Mouse (Mus musculus) liver, embryonic 13.5 days (tissue): Measurements from ENCODE around the gene Lipc. TPM values are rescaled to one million over a fixed set of nuclear protein-coding genes. Genes with fewer than 3 reads are reported as not detected.

ENCODE experiments used
- ATAC-seq: fragments of 200-750 bp; cut with Nextera tagmentation; 2 replicates; pipeline ENCODE4 v1.8.0; 2017; ENCODE audit warnings: low read depth, mild to moderate bottlenecking, moderate number of reproducible peaks, moderate library complexity
- DNase-seq: peaks from one replicate; pipeline ENCODE4 v3.0.0; 2022
- H3K27ac ChIP-seq: fragments of 300-500 bp; sonication (generic); 2 replicates; pipeline ENCODE4 v1.5.1; 2015; ENCODE audit warnings: moderate library complexity, mild to moderate bottlenecking, inconsistent platforms
- H3K27me3 ChIP-seq: fragments of 300-500 bp; sonication (generic); 2 replicates; pipeline ENCODE4 v1.6.1; 2015; ENCODE audit warnings: mild to moderate bottlenecking, inconsistent platforms
- H3K36me3 ChIP-seq: fragments of 300-500 bp; sonication (generic); 2 replicates; pipeline ENCODE4 v1.6.1; 2015; ENCODE audit warnings: mild to moderate bottlenecking, inconsistent platforms
- H3K4me1 ChIP-seq: fragments of 300-500 bp; sonication (generic); replicated peaks from 2 replicates; pipeline ENCODE4 v1.6.1; 2015; ENCODE audit warnings: inconsistent platforms
- H3K4me2 ChIP-seq: fragments of 300-500 bp; sonication (generic); 2 replicates; pipeline ENCODE4 v1.6.1; 2015; ENCODE audit warnings: inconsistent platforms, mild to moderate bottlenecking, moderate library complexity
- H3K4me3 ChIP-seq: fragments of 300-500 bp; sonication (generic); replicated peaks from 2 replicates; pipeline ENCODE4 v1.5.1; 2015; ENCODE audit warnings: mild to moderate bottlenecking, inconsistent platforms
- H3K9ac ChIP-seq: fragments of 300-500 bp; sonication (generic); 2 replicates; pipeline ENCODE4 v1.6.1; 2015; ENCODE audit warnings: mild to moderate bottlenecking, inconsistent platforms
- H3K9me3 ChIP-seq: fragments of 300-500 bp; sonication (generic); replicated peaks from 2 replicates; pipeline ENCODE4 v1.6.1; 2016; ENCODE audit warnings: inconsistent platforms
- WGBS: fragments of 180-500 bp; shearing (Covaris S2); methylation state at CpG from one replicate; pipeline ENCODE4 v1.1.7; 2015; ENCODE audit not compliant: insufficient replicate concordance; 5-methylcytosine and 5-hydroxymethylcytosine counted together
- polyA plus RNA-seq: library from polyadenylated mRNA; unstranded; fragments of >200 nt; fragmentation: Nextera tagmentation; extraction: Ambion mirVana; gene quantifications from 2 replicates; pipeline ENCODE4 v1.2.1, GENCODE M21; 2015

Lipc gene
- polyA plus RNA-seq, 1 experiment from 2014 or later, result 19.7 TPM

DNA sequence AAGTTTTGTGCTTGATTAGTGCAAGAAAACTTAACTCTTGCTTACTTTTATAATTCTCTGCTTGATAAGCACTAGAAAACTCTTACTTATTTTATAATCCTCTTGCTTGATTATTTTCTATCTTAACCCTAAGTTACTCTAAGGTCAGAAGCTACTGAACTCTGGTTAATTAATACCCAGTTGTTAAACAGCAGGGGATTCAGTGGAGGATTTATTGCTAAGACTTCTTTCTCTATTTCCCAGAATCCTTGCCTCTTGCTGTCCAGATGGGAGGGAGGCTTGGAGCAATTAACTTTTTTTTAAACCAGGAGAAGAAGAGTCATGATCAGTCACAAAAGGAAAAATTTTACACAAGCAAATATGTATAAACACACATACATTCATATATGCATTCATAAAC, 21.3 kb upstream of the Lipc start:
- H3K9ac ChIP-seq, result no peak overlapping the region
- H3K27me3 ChIP-seq, result no peaks in the 10 kb centered on the region
- no peaks in the 10 kb centered on the region for H3K36me3 ChIP-seq
- DNase-seq, result no peak
- H3K4me1 ChIP-seq, result no peaks in the 10 kb centered on the region
- no peak overlapping the region for H3K4me2 ChIP-seq
- no peaks in the 10 kb centered on the region for H3K9me3 ChIP-seq
- no peak for ATAC-seq
- no peak overlapping the region for H3K27ac ChIP-seq
- no peak overlapping the region for H3K4me3 ChIP-seq

DNA sequence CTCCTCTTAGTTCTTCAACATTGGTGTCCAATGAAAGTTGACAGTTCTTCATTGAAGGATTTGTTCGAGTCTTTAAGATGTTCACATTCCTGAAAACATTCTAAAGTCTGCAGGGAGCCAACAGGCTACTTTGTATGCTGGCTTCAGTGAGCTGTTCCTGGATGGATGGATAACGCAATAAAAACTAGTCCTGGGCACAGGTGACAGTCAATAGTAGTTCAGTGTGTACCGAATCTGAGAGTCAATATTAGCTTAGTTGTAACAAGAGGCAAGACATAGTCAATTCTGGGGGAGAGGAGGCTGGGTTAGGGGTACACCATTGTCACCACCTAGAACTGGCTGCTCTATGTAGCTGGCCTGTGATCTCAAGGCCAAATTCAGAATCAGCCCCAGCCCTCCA, 17.2 kb upstream of the Lipc start:
- WGBS, result 52% methylated on average over 3 of the region's 3 CpGs
- DNase-seq (no peak), ATAC-seq (no peak)
- H3K4me2 ChIP-seq, result no peak overlapping the region
- H3K4me3 ChIP-seq, result no peak overlapping the region
- no peak overlapping the region for H3K27ac ChIP-seq
- no peaks in the 10 kb centered on the region for H3K27me3 ChIP-seq
- no peak overlapping the region for H3K9ac ChIP-seq
- H3K4me1 ChIP-seq, result no peaks in the 10 kb centered on the region
- H3K36me3 ChIP-seq, result no peaks in the 10 kb centered on the region
- H3K9me3 ChIP-seq, result no peaks in the 10 kb centered on the region

GRCm38 (mm10) chr9:70965999-70966994, 14.3 kb upstream of the Lipc start:
- no peak overlapping the region for H3K4me2 ChIP-seq
- no peak overlapping the region for H3K4me3 ChIP-seq
- no peaks in the 10 kb centered on the region for H3K36me3 ChIP-seq
- no peak overlapping the region for H3K9ac ChIP-seq
- H3K9me3 ChIP-seq, result no peaks in the 10 kb centered on the region
- H3K27me3 ChIP-seq, result no peaks in the 10 kb centered on the region
- H3K27ac ChIP-seq, result no peak overlapping the region
- DNase-seq (no peak), ATAC-seq (no peak)
- 61% methylated on average over 17 of the region's 17 CpGs for WGBS
- no peaks in the 10 kb centered on the region for H3K4me1 ChIP-seq

- DNase-seq, result no peak
- Histone ChIP-seq H3K36me3 (no peaks in the 10 kb centered on the region), H3K27me3 (no peaks in the 10 kb centered on the region), H3K4me2 (no peak overlapping the region), H3K9me3 (no peaks in the 10 kb centered on the region), H3K9ac (no peak overlapping the region), H3K4me3 (no peak overlapping the region), H3K27ac (no peak overlapping the region), H3K4me1 (no peaks in the 10 kb centered on the region)
- no peak for ATAC-seq
- 71% methylated on average over 2 of the region's 2 CpGs for WGBS
Measured at GRCm38 (mm10) chr9:70965422-70965821, 13.4 kb upstream of the Lipc start.

DNA sequence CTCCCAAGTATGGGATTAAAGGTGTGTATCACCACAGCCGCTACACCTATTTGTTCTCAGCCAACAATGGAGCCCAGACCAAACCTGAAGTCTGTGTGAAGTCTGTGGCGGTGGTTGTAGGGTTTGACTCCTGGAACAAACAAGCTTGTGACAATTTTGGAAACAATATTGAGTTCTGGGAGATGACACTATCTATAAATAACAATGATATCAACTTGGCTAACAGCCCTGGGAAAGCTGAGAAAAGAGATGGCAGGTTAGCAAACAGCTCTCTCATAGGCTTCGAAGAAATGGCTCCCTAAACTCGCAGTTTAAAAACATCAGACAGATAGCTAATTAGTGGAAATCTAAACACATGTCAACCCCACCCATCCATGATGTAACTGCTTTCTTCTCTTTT, 13.0 kb upstream of the Lipc start:
- no peaks in the 10 kb centered on the region for H3K4me1 ChIP-seq
- H3K4me3 ChIP-seq, result no peak overlapping the region
- ATAC-seq (no peak), DNase-seq (no peak)
- no peaks in the 10 kb centered on the region for H3K9me3 ChIP-seq
- H3K27me3 ChIP-seq, result no peaks in the 10 kb centered on the region
- no peak overlapping the region for H3K27ac ChIP-seq
- no peaks in the 10 kb centered on the region for H3K36me3 ChIP-seq
- H3K9ac ChIP-seq, result no peak overlapping the region
- WGBS, result 67% methylated on average over 4 of the region's 4 CpGs
- no peak overlapping the region for H3K4me2 ChIP-seq

- no peaks in the 10 kb centered on the region for H3K36me3 ChIP-seq
- H3K27me3 ChIP-seq, result no peaks in the 10 kb centered on the region
- 79% methylated on average over 7 of the region's 7 CpGs for WGBS
- H3K9me3 ChIP-seq, result no peaks in the 10 kb centered on the region
- no peak overlapping the region for H3K9ac ChIP-seq
- H3K4me3 ChIP-seq, result no peak overlapping the region
- H3K4me2 ChIP-seq, result no peak overlapping the region
- DNase-seq (no peak), ATAC-seq (no peak)
- H3K27ac ChIP-seq, result no peak overlapping the region
- no peaks in the 10 kb centered on the region for H3K4me1 ChIP-seq
Measured at GRCm38 (mm10) chr9:70963461-70963891, 11.4 kb upstream of the Lipc start.

DNA sequence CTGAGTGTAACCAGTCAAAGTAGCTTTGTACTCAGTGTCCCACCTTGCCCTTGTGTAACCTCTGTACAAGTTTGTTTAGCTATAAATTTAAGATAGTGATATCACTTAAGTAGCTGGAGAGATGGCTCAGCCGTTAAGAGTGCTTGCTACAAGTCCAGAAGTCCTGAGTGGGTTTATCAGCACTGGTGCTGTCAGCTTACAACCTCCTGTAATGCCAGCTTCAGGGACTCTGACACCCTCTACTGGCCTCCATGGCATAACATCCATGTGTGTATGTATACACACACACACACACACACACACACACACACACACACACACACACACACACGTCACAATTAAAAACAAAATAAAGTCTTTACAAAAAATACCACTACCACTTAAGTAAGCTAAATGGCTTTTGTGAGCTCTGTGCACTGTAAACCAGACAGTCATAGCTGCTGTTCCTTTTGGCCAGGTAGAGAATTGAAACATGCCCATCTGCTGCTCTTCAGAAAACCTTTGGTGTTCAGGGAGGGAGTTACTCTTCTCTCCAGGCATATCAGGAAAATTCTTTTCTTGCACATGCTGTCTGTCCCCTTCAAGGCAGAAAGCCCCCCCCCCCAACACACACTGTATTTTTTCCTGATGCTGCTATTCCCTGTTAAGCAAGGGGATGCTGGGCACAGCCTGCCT, 10.9 kb upstream of the Lipc start:
- Histone ChIP-seq H3K27ac (no peak overlapping the region), H3K4me2 (no peak overlapping the region), H3K9me3 (no peaks in the 10 kb centered on the region), H3K4me1 (no peaks in the 10 kb centered on the region), H3K36me3 (no peaks in the 10 kb centered on the region), H3K9ac (no peak overlapping the region), H3K4me3 (no peak overlapping the region), H3K27me3 (no peaks in the 10 kb centered on the region)
- ATAC-seq, result no peak
- 69% methylated on average over 2 of the region's 2 CpGs for WGBS
- no peak for DNase-seq

- Histone ChIP-seq H3K27ac (no peak overlapping the region), H3K4me2 (no peak overlapping the region), H3K4me3 (no peak overlapping the region), H3K4me1 (no peaks in the 10 kb centered on the region), H3K36me3 (no peaks in the 10 kb centered on the region), H3K9ac (no peak overlapping the region), H3K27me3 (no peaks in the 10 kb centered on the region), H3K9me3 (no peaks in the 10 kb centered on the region)
- DNase-seq, result no peak
- no peak for ATAC-seq
- 76% methylated on average over 5 of the region's 5 CpGs for WGBS
Measured at GRCm38 (mm10) chr9:70960301-70960700, 8.3 kb upstream of the Lipc start.

DNA sequence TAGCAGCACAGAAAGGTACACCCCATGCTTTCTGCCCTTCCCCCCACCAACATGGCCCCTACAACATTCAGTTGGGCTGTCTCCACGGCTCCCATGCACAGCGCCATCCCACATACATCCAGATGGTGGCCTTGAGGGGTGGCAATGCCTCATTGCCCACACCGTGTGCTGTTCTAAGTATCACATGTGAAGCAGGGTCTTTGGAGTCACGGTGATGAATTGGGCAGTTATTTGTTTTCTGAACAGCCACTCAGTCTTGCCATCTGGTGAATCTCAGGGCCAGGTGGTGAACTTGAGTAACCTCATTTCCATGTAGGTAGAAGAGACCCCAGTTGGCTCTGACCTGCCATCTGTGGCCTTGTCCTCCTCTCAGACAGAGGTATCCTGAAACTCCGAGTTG, 7.8 kb upstream of the Lipc start:
- H3K27ac ChIP-seq, result no peak overlapping the region
- H3K4me3 ChIP-seq, result no peak overlapping the region
- no peaks in the 10 kb centered on the region for H3K27me3 ChIP-seq
- H3K4me2 ChIP-seq, result no peak overlapping the region
- WGBS, result 78% methylated on average over 5 of the region's 5 CpGs
- no peaks in the 10 kb centered on the region for H3K36me3 ChIP-seq
- H3K9me3 ChIP-seq, result no peaks in the 10 kb centered on the region
- ATAC-seq (no peak), DNase-seq (no peak)
- no peaks in the 10 kb centered on the region for H3K4me1 ChIP-seq
- H3K9ac ChIP-seq, result no peak overlapping the region

- 67% methylated on average over 3 of the region's 3 CpGs for WGBS
- no peak overlapping the region for H3K27ac ChIP-seq
- no peak for ATAC-seq
- H3K36me3 ChIP-seq, result no peaks in the 10 kb centered on the region
- no peaks in the 10 kb centered on the region for H3K9me3 ChIP-seq
- no peak overlapping the region for H3K4me3 ChIP-seq
- no peaks in the 10 kb centered on the region for H3K4me1 ChIP-seq
- H3K9ac ChIP-seq, result no peak overlapping the region
- H3K27me3 ChIP-seq, result no peaks in the 10 kb centered on the region
- no peak for DNase-seq
- no peak overlapping the region for H3K4me2 ChIP-seq
Measured at GRCm38 (mm10) chr9:70959447-70959846, 7.4 kb upstream of the Lipc start.

DNA sequence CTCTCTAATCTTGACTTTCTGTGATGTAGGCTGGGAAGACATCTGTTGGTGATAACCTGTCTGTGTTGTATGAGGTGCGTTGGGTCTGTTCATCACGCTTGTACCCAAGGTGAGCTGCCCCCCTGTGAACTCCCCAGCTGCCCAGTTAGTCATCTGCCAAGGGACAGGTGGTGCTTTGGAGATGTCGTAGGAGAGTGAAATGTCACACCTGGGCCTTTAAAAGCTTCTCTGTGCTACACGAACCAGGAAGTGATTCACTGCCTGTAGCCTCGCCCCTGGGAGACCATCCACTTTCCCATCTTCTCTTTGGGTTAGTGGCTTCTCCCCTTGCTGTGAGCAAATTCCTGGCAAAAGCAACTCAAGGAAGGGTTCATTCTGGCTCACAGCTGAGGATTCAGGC, 6.4 kb upstream of the Lipc start:
- no peaks in the 10 kb centered on the region for H3K36me3 ChIP-seq
- no peak overlapping the region for H3K4me3 ChIP-seq
- H3K9ac ChIP-seq, result no peak overlapping the region
- H3K9me3 ChIP-seq, result no peaks in the 10 kb centered on the region
- 0 out of 2 replicates have a peak, but pooled peaks cover 2% of the 10 kb centered on the region for H3K4me1 ChIP-seq
- no peak for ATAC-seq
- H3K27me3 ChIP-seq, result no peaks in the 10 kb centered on the region
- WGBS, result 57% methylated on average over 5 of the region's 5 CpGs
- no peak for DNase-seq
- no peak overlapping the region for H3K27ac ChIP-seq
- no peak overlapping the region for H3K4me2 ChIP-seq
